Mouse (Mus musculus) ES-Bruce4 (cell line): ENCODE measurements around the gene Slc20a1. TPM values are rescaled to one million over a fixed set of nuclear protein-coding genes. Genes with fewer than 3 reads are reported as not detected.
A peak's percentile ranks its signal among the peaks of the same experiment; 100 is the strongest.

Source experiments
- H3K27ac ChIP-seq: 2 replicates; pipeline ENCODE4 v1.5.1; 2012; ENCODE audit warnings: low read length, inconsistent platforms; ENCODE audit not compliant: insufficient read depth
- H3K27me3 ChIP-seq: 2 replicates; pipeline ENCODE4 v1.6.1; 2012; ENCODE audit warnings: mild to moderate bottlenecking, low read length, inconsistent platforms; ENCODE audit not compliant: control insufficient read depth, poor library complexity, insufficient read depth, severe bottlenecking
- H3K36me3 ChIP-seq: 2 replicates; pipeline ENCODE4 v1.6.1; 2012; ENCODE audit warnings: inconsistent platforms, mild to moderate bottlenecking, low read length, moderate library complexity; ENCODE audit not compliant: control insufficient read depth, poor library complexity, insufficient read depth, severe bottlenecking
- H3K4me1 ChIP-seq: one replicate; pipeline ENCODE4 v1.8.1; 2011; ENCODE audit warnings: low read length; ENCODE audit not compliant: control insufficient read depth, insufficient read depth
- H3K4me3 ChIP-seq: 2 replicates; pipeline ENCODE4 v1.5.1; 2011; ENCODE audit warnings: low read depth, mild to moderate bottlenecking, low read length
- H3K9ac ChIP-seq: 2 replicates; pipeline ENCODE4 v1.6.1; 2012; ENCODE audit warnings: low read depth, mild to moderate bottlenecking, inconsistent platforms; ENCODE audit not compliant: poor library complexity, severe bottlenecking
- H3K9me3 ChIP-seq: replicated peaks from 2 replicates; pipeline ENCODE4 v1.6.1; 2012; ENCODE audit warnings: mild to moderate bottlenecking, low read length, inconsistent platforms; ENCODE audit not compliant: control insufficient read depth, poor library complexity, insufficient read depth, severe bottlenecking
- CTCF ChIP-seq: IDR thresholded peaks from one replicate; pipeline ENCODE4 v1.8.1; 2011; ENCODE audit warnings: low read depth, low read length
- EP300 ChIP-seq: IDR thresholded peaks from 2 replicates; pipeline ENCODE4 v1.6.1; 2011; ENCODE audit warnings: low read depth, low read length; ENCODE audit not compliant: insufficient read depth
- POLR2A ChIP-seq: IDR thresholded peaks from one replicate; pipeline ENCODE4 v1.8.1; 2011; ENCODE audit warnings: low read length; ENCODE audit not compliant: insufficient read depth
- polyA plus RNA-seq: library from polyadenylated mRNA; stranded (reverse); fragments of >200 nt; gene quantifications from 2 replicates; pipeline ENCODE4 v1.2.4, GENCODE M21; 2011; ENCODE audit warnings: low read depth; ENCODE audit not compliant: missing spikeins, insufficient read depth, insufficient read length

The Slc20a1 gene
- polyA plus RNA-seq: 224 and 225 TPM in 2 replicates

GRCm38 (mm10) chr2:129198436-129199327, at the start of gene Slc20a1:
TSS of gene Slc20a1 (plus strand) at chr2:129198764.
- H3K4me1 ChIP-seq: peaks cover 4% of the 10 kb centered on the region
- no peaks in the 10 kb centered on the region for H3K9me3 ChIP-seq
- TF ChIP-seq POLR2A (peak; percentile 82), CTCF (no peak), EP300 (no peak)
- H3K27ac ChIP-seq: peak within 1 kb of the TSS; percentile 47
- H3K36me3 ChIP-seq: peaks cover 41% of the 10 kb centered on the region
- H3K9ac ChIP-seq: peak within 1 kb of the TSS; percentile 77
- no peaks in the 10 kb centered on the region for H3K27me3 ChIP-seq
- peak within 1 kb of the TSS; percentile 97 for H3K4me3 ChIP-seq

DNA sequence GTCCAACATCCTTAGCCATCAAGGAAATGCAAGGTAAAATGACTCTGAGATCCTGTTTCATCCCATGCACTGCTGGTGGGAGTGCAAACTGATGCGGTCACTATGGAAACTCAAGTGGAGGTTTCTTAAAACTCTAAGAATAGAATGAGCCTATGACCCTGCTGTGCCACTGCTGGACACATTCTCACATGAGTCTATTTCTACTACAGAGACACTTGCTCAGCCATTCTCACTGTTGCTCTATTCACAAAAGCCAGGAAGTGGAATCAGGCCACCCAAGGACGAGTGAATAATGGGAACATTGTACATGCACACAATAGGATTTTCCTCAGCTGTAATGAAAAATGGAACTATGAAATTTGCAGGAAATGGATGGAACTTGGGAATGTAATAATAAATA, 49.7 kb upstream of the Slc20a1 start:
- Histone ChIP-seq H3K9me3 (no peaks in the 10 kb centered on the region), H3K27me3 (no peaks in the 10 kb centered on the region), H3K36me3 (no peaks in the 10 kb centered on the region)

DNA sequence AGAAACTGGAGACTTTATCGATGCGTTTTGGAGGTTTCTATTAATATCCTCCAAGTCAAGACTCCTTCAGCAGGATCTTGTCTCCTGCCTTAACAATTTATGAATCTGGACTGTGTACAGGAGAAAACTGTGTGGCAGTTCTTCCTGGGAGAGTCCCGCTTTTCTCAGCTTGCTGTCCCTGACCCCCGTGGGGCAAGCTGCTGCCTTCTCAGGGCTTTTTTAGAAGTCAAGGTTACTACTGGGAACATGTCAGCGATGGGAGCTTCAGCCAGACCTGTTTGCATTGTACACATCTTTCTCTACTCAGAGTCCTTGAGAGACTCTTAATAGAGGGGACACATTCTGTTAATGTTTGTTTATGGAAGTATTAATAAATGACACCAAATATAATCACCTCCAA, 48.2 kb upstream of the Slc20a1 start:
- Histone ChIP-seq H3K27ac (no peak overlapping the region), H3K36me3 (no peaks in the 10 kb centered on the region), H3K4me1 (no peaks in the 10 kb centered on the region), H3K9me3 (no peaks in the 10 kb centered on the region), H3K4me3 (no peak overlapping the region), H3K27me3 (no peaks in the 10 kb centered on the region), H3K9ac (no peak overlapping the region)
- TF ChIP-seq POLR2A: no peak
- no peak for TF ChIP-seq CTCF
- no peak for TF ChIP-seq EP300

More for the DNA sequence above, 49.7 kb upstream of the Slc20a1 start:
- TF ChIP-seq CTCF: no peak
- H3K4me3 ChIP-seq: no peak overlapping the region
- no peaks in the 10 kb centered on the region for H3K4me1 ChIP-seq
- no peak overlapping the region for H3K27ac ChIP-seq
- no peak overlapping the region for H3K9ac ChIP-seq

DNA sequence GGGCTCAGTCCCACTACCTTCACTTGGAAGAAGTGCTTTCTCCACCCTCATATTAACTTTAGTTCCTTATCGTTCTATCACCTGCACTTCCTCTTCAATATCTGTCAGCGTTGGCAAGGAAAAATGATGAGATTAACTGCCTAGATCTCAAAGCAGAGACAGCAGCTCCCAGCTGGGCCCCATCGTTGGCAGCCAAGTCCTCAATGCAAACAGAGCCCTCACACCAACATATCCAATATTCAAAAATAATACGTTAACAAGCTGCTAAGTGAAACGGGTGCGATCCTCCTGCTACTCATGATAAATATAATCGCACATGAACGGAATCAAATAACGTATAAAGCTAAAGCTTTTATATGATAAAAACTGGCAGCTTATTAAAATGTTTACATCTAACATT, 47.5 kb upstream of the Slc20a1 start:
- H3K27me3 ChIP-seq: no peaks in the 10 kb centered on the region
- H3K36me3 ChIP-seq: no peaks in the 10 kb centered on the region
- no peaks in the 10 kb centered on the region for H3K9me3 ChIP-seq
- no peak overlapping the region for H3K27ac ChIP-seq
- no peak overlapping the region for H3K9ac ChIP-seq
- H3K4me1 ChIP-seq: no peaks in the 10 kb centered on the region
- no peak for TF ChIP-seq EP300
- TF ChIP-seq POLR2A: no peak
- no peak for TF ChIP-seq CTCF
- H3K4me3 ChIP-seq: no peak overlapping the region

GRCm38 (mm10) chr2:129152751-129153150, 45.8 kb upstream of the Slc20a1 start:
- no peak overlapping the region for H3K27ac ChIP-seq
- H3K27me3 ChIP-seq: no peaks in the 10 kb centered on the region
- H3K9ac ChIP-seq: no peak overlapping the region
- no peak overlapping the region for H3K4me3 ChIP-seq
- H3K4me1 ChIP-seq: no peaks in the 10 kb centered on the region
- no peak for TF ChIP-seq CTCF
- TF ChIP-seq POLR2A: no peak
- TF ChIP-seq EP300: no peak
- no peaks in the 10 kb centered on the region for H3K9me3 ChIP-seq
- H3K36me3 ChIP-seq: no peaks in the 10 kb centered on the region

DNA sequence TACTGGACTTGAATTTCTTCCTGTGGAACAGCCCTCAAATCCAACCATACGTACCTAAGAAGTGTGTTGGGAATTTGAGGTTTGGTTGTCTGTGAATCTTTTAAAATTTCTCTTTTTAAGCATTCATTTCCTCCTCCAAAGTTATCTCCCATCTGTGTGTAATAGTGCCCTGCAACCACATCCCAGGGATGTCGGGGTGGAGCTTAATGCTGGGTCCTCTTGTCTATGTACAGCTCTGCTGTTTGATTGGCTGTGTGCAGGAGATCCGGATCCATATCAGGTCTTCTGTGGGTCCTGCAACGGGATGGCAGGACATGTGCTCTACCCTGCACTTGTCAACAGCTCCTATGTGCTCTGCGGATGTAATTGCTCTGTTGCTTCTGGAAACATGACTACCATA, 33.7 kb upstream of the Slc20a1 start:
- H3K4me1 ChIP-seq: peaks cover 4% of the 10 kb centered on the region
- no peaks in the 10 kb centered on the region for H3K36me3 ChIP-seq
- peaks cover 3% of the 10 kb centered on the region for H3K9me3 ChIP-seq
- H3K9ac ChIP-seq: no peak overlapping the region
- no peaks in the 10 kb centered on the region for H3K27me3 ChIP-seq
- TF ChIP-seq EP300: no peak
- TF ChIP-seq POLR2A: no peak
- no peak for TF ChIP-seq CTCF
- no peak overlapping the region for H3K4me3 ChIP-seq
- no peak overlapping the region for H3K27ac ChIP-seq
